Mouse (Mus musculus) thymus, postnatal 25 days (tissue): ENCODE results near the gene 5430402E10Rik.
"Not testable (repeated sequence)": the region's sequence is repeated elsewhere in the genome, so short reads cannot be mapped to it uniquely, and the experiment has no call there.

Source experiments
- DNase-seq: peaks from one replicate; pipeline ENCODE4 v3.0.0; 2022

The 5430402E10Rik gene

DNA sequence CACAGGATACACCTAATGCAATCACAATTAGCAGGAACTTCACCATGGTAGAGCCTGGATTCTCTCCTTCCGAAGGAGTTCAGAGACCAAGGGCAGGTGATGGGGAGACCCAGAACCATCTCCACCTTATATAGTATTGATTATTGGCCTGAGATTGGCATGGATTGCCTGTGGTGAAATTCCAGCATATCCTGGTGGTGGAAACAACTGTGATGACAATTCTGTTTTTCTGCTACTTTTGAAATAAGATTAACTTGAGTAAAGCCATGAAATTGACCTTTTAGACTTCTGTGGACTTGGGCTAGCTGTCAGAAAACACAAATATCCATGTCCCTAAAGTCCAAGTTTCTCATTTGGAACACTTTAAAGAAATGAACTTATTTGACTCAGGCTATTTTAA lies at the start of gene 5430402E10Rik:
Gene 5430402E10Rik, minus strand, starts transcription at position 101 of the 400 bp plus-strand sequence.
- not testable (repeated sequence) for DNase-seq

DNA sequence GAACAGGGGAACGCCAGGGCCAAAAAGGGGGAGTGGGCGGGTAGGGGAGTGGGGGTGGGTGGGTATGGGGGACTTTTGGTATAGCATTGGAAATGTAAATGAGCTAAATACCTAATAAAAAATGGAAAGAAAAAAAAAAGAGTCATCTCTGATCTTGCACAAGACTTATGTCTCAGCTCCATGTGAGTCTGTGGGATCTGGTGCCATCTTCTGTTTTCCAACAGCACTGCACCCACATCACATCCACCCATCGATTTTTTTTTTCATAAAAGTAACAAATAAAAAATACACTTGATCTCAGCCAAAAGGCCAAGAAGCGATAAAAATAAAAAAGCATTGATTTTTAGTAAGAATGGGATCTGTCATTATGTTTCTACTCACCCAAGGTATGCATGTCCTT lies 44.8 kb downstream of the 5430402E10Rik start:
- not testable (repeated sequence) for DNase-seq
